Mouse (Mus musculus): ENCODE data around the gene Zfp618.

The Zfp618 gene
- long read RNA-seq, experiment 1, partial matches to known transcripts, result 0 of 4 reads
- long read RNA-seq, experiment 1, other reads (novel, unspliced or antisense), result 4 of 4 reads
- long read RNA-seq, experiment 2, result 0 reads

- intact Hi-C loops (cut with DNase I), result loop anchor here (5.0 to 10.0 kb wide), 2 partner anchors 143 to 149 kb away; no protein-coding TSS in a partner anchor
Observed at GRCm38 (mm10) chr4:62965497-62966302, at the start of gene Zfp618. Gene Zfp618, plus strand, starts transcription at chr4:62965573.

- intact Hi-C loops (cut with DNase I), result no loop called here
Observed at GRCm38 (mm10) chr4:62917056-62917455, 48.3 kb upstream of the Zfp618 start.

DNA sequence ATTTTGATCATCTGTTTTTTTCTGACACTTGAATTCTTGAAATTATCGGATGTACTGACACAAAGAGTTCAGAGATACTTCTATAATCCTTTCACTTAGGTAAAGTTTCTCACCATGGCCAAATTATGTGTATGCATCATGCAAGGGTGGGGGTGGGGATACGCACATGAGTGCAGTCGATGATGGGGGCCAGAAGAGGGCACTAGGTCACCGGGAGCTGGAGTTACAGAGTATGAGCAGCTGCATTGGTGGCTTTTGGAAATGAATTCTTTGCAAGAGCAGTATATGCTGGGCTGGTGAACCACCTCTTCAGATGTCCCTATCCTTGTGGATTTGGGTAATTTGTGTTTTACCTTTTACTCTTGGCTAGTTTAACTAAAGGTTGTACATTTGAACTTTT, 31.6 kb upstream of the Zfp618 start:
- intact Hi-C loops (cut with DNase I), result no loop called here

GRCm38 (mm10) chr4:62935589-62936218, 29.7 kb upstream of the Zfp618 start:
- intact Hi-C loops (cut with DNase I), result no loop called here

GRCm38 (mm10) chr4:62941961-62942892, 23.1 kb upstream of the Zfp618 start:
- intact Hi-C loops (cut with DNase I), result no loop called here

GRCm38 (mm10) chr4:62944326-62944879, 21.0 kb upstream of the Zfp618 start:
- intact Hi-C loops (cut with DNase I), result no loop called here

GRCm38 (mm10) chr4:62963806-62964205, 1.6 kb upstream of the Zfp618 start:
- intact Hi-C loops (cut with DNase I), result loop anchor here (5.0 to 10.0 kb wide), 2 partner anchors 77 to 151 kb away; no protein-coding TSS in a partner anchor

DNA sequence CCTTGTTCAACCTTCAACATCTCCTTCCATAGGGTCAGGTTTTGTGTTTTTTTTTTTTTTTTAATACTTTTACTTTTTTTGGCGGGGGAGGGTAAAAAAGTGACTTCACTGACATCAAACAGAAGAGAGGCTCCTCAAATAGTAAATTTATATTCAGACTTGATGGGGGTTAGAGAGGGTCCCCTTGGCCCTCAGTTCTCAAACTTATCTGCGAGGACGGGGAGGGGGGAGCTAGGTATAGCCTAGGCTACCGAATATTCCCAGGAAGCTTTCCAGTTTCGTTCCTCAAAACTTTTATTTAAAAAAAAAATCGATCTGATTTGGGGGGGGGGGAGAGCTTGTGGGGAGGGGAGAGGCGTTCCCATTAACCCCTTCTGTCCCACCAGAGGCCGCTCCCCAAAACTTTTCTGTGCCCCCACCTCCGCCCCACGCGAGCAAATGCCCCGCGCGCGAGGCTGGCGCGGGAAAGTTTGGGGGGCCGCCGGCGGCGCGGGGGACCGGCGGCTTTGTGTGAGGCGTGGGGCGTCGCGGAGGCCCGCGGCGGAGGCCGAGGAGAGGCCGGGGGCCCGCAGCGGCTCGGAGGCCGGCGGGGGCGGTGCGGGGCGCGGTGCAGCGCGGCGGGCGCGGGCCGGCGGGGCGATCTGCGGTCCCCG, 403 bp upstream of the Zfp618 start:
- intact Hi-C loops (cut with DNase I), result loop anchor here (5.0 to 10.0 kb wide), 3 partner anchors 78 to 150 kb away; no protein-coding TSS in a partner anchor

- intact Hi-C loops (cut with DNase I), result loop anchor here (5.0 to 10.0 kb wide), 2 partner anchors 145 to 147 kb away; no protein-coding TSS in a partner anchor
Observed at GRCm38 (mm10) chr4:62969526-62969925, 4.2 kb downstream of the Zfp618 start.

- intact Hi-C loops (cut with DNase I), result no loop called here
Observed at GRCm38 (mm10) chr4:62971991-62972390, 6.6 kb downstream of the Zfp618 start.

- intact Hi-C loops (cut with DNase I), result no loop called here
Observed at GRCm38 (mm10) chr4:62973086-62973485, 7.7 kb downstream of the Zfp618 start.

DNA sequence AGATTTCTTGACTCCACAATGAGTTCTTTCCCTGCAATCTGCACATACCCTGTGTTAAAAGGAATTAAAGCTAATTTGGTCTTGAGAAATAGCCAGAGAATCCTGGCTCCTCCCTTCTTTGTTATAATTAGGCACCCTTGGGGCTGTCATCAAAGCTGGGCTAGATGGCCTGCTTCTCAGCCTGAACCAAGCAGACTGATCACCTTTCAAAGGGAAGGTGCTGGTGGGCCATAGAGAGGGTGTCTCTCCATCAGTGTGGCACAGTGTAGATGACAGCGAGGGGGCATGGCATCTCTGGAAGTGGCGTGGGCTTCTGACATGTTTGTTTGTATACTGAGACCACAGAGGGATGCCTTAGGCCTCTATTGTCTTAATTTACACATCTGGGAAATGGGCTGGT, 9.5 kb downstream of the Zfp618 start:
- intact Hi-C loops (cut with DNase I), result no loop called here

DNA sequence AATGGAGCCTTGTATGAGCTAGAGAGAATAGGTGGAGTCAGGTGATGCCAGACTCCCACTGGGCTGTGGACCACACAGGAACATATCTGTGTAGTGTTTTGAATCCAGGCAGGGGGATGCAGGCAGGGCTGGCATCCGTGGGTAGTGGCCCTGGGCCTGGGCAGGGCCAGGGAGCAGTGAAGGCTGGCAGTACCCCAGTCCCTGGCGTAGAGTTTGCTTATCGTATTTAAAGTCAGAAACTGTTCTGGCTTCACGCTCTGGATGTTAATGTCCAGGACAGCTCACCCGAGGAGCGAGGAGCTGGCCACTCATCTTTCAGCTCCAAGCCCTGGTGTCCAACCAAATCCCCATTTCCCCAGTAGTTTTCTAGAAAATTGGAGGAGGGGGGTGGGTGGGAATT, 10.2 kb downstream of the Zfp618 start:
- intact Hi-C loops (cut with DNase I), result no loop called here

- intact Hi-C loops (cut with DNase I), result no loop called here
Observed at GRCm38 (mm10) chr4:62977454-62977853, 12.1 kb downstream of the Zfp618 start.

- intact Hi-C loops (cut with DNase I), result no loop called here
Observed at GRCm38 (mm10) chr4:62978501-62978911, 13.1 kb downstream of the Zfp618 start.

DNA sequence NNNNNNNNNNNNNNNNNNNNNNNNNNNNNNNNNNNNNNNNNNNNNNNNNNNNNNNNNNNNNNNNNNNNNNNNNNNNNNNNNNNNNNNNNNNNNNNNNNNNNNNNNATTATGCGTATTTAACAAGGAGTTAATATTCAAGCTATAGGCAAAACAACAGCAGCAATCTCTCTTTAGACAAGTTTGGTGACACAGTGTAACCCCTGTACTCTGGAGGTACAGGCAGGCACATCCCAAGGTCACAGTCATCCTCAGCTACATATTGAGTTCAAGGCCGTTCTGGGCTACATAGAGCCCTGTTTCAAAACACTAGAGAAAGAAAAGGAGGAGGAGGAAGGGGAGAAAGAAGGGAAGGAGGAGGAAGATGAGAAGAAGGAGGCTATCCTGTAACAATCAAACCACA, 16.2 kb downstream of the Zfp618 start:
- intact Hi-C loops (cut with DNase I), result no loop called here

GRCm38 (mm10) chr4:62983556-62983955, 18.2 kb downstream of the Zfp618 start:
- intact Hi-C loops (cut with DNase I), result no loop called here

- intact Hi-C loops (cut with DNase I), result no loop called here
Observed at GRCm38 (mm10) chr4:62991336-62991735, 26.0 kb downstream of the Zfp618 start.

DNA sequence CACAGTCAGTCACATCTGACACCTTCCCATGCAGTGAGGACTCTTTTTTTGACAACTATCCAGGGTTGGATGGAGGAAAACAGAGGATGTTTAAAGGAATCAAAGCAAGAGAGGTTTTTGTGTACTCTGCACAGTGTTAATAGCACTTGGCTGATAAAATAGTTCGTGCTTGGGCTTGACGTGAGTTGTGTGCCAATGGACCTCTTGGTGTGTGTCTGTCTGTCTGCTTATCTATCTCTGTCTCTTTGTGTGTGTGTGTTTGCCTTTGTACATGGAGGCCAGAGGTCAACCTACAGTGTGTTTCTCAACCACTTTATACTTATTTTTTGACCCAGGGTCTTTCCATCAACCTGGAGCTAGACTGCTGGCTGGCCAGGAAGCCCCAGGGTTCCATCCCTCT, 27.8 kb downstream of the Zfp618 start:
- intact Hi-C loops (cut with DNase I), result no loop called here

- intact Hi-C loops (cut with DNase I), result no loop called here
Observed at GRCm38 (mm10) chr4:62997606-62998005, 32.2 kb downstream of the Zfp618 start.

Data from adrenal gland (tissue).